Mouse (Mus musculus): ENCODE data around the gene Sobp. TPM values are rescaled to one million over a fixed set of nuclear protein-coding genes. Genes with fewer than 3 reads are reported as not detected.
A peak's percentile ranks its signal among the peaks of the same experiment; 100 is the strongest.

Gene Sobp
- polyA plus RNA-seq, 1 experiment: 1.8 TPM

DNA sequence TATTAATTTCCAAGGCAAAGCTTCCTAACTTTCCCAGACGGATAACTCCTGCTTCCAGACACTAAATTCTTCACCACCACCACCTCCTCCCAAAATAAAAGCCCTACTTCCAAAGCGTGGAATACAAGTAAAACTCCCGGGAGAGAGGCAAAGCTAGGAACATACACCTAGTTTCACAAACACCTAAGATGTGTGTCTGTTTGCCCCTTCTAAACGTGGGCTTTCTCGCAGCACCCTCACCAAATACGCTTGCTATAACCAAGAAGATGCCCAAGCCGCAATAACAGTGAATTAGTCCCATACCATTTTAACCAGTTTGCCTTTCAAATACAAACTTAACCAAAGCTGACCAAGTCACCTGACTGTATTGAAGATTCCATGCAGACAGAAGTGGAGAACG, 1.8 kb downstream of the Sobp start:
- TF ChIP-seq CTCF (IDR thresholded peaks at IDR 0.05; ENCODE audit: control insufficient read depth, insufficient read depth, insufficient replicate concordance, low read depth, low read length) (no peak), POLR2A (IDR thresholded peaks at IDR 0.05; ENCODE audit: control insufficient read depth, low read depth, low read length) (no peak)
- H3K27me3 ChIP-seq (ENCODE audit: control insufficient read depth, insufficient read depth, low read length): no peaks in the 10 kb centered on the region; the same call in none of the 2 replicates
- peak overlapping the region; percentile 14; the same call in 1 of the 2 replicates for H3K4me3 ChIP-seq (ENCODE audit: control insufficient read depth, low read depth, low read length)
- H3K4me1 ChIP-seq (ENCODE audit: control insufficient read depth, insufficient read depth, low read length): peaks cover 5% of the 10 kb centered on the region
- no peak overlapping the region for H3K27ac ChIP-seq (ENCODE audit: control insufficient read depth, insufficient read depth, low read depth, low read length)
- no peaks in the 10 kb centered on the region for H3K36me3 ChIP-seq (ENCODE audit: control insufficient read depth, insufficient read depth, low read length)

DNA sequence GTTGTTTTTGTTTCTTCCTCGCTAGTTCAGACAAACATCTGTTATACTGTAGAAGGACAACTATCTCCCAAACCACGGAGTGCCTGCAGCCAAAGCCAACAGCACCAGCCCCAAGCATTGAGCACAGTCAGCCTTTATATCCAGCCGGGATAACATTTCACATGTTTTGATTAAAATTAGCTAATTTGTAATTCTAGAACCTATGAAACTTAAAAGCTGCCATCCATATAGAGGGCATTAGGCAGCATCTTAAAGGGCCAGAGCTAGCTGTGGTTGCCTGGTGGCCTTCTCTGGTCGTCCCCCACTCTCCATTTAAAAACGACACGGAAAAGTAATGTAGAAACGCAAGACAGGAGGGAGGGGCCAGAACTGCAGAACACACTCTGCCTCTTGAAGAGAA, 2.3 kb downstream of the Sobp start:
- Histone ChIP-seq H3K4me3 (ENCODE audit: control insufficient read depth, low read depth, low read length) (no peak overlapping the region), H3K36me3 (ENCODE audit: control insufficient read depth, insufficient read depth, low read length) (no peaks in the 10 kb centered on the region), H3K27ac (ENCODE audit: control insufficient read depth, insufficient read depth, low read depth, low read length) (no peak overlapping the region), H3K27me3 (ENCODE audit: control insufficient read depth, insufficient read depth, low read length) (no peaks in the 10 kb centered on the region; the same call in none of the 2 replicates), H3K4me1 (ENCODE audit: control insufficient read depth, insufficient read depth, low read length) (peaks cover 5% of the 10 kb centered on the region)
- TF ChIP-seq CTCF (IDR thresholded peaks at IDR 0.05; ENCODE audit: control insufficient read depth, insufficient read depth, insufficient replicate concordance, low read depth, low read length) (no peak), POLR2A (IDR thresholded peaks at IDR 0.05; ENCODE audit: control insufficient read depth, low read depth, low read length) (no peak)

DNA sequence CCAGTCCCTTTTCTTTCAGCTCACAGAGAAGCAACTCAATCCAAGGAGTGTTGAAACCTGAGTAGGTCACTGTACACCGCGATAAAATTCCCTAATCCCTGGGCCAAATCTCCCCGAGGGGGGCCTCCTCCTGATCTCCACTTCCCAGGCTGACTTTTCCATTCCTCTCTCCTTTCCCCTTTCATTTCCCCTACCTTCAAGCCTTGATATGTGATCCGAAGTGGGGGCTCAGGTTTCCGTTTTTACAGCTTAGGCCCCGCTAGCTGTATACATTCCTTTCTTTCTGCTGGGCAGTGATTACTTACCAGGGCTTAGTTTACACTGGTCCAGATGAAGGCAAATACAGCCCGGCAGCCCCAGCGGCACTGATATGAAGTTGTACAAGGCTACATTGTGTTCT, 3.2 kb downstream of the Sobp start:
- no peak for TF ChIP-seq CTCF (IDR thresholded peaks at IDR 0.05; ENCODE audit: control insufficient read depth, insufficient read depth, insufficient replicate concordance, low read depth, low read length)
- no peak for TF ChIP-seq POLR2A (IDR thresholded peaks at IDR 0.05; ENCODE audit: control insufficient read depth, low read depth, low read length)
- Histone ChIP-seq H3K4me1 (ENCODE audit: control insufficient read depth, insufficient read depth, low read length) (peaks cover 5% of the 10 kb centered on the region), H3K4me3 (ENCODE audit: control insufficient read depth, low read depth, low read length) (no peak overlapping the region), H3K27ac (ENCODE audit: control insufficient read depth, insufficient read depth, low read depth, low read length) (no peak overlapping the region), H3K36me3 (ENCODE audit: control insufficient read depth, insufficient read depth, low read length) (no peaks in the 10 kb centered on the region), H3K27me3 (ENCODE audit: control insufficient read depth, insufficient read depth, low read length) (no peaks in the 10 kb centered on the region; the same call in none of the 2 replicates)

DNA sequence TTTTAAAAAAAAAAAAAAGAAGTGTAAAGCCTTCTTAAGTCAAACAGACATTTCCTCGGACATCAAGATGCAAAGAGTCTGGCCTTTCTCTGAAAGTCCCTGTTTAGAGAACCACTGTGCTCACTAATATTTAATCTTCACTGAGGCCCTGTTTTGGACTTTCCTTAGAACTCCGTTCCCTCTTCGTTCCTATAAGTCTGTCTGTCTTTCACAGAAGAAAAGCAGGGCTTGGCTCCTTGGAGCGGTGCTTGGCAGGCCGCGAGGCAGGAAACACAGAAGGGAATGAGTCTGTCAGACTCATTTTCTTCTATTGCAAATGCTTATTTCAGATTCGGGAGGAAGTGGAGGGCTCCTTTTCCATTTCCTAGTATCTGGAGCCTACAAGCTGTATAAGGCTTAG, 5.5 kb downstream of the Sobp start:
- no peaks in the 10 kb centered on the region; the same call in 1 of the 2 replicates for H3K27me3 ChIP-seq (ENCODE audit: control insufficient read depth, insufficient read depth, low read length)
- H3K4me1 ChIP-seq (ENCODE audit: control insufficient read depth, insufficient read depth, low read length): no peaks in the 10 kb centered on the region; the same call in 1 of the 2 replicates
- no peaks in the 10 kb centered on the region for H3K36me3 ChIP-seq (ENCODE audit: control insufficient read depth, insufficient read depth, low read length)
- no peak for TF ChIP-seq CTCF (IDR thresholded peaks at IDR 0.05; ENCODE audit: control insufficient read depth, insufficient read depth, insufficient replicate concordance, low read depth, low read length)
- no peak for TF ChIP-seq POLR2A (IDR thresholded peaks at IDR 0.05; ENCODE audit: control insufficient read depth, low read depth, low read length)
- H3K27ac ChIP-seq (ENCODE audit: control insufficient read depth, insufficient read depth, low read depth, low read length): no peak overlapping the region
- no peak overlapping the region for H3K4me3 ChIP-seq (ENCODE audit: control insufficient read depth, low read depth, low read length)

DNA sequence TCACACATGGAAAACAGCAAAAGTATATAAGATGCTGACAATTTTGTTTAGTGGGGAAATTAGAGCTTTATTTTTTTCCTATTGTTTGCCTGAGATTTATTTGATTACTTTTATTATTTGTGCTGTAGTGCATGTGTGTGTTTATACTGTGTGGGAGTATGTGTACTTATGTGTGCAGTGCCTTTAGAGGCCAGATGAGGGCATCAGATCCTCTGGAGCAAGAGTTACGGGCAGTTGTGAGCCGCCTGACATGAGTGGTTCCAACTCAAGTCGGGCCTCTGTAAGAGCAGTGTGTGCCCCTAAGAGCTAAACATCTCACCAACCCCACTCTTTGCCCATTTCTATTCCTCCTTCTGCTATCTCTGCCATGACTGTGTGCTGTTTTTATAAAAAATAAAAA, 7.5 kb downstream of the Sobp start:
- Histone ChIP-seq H3K27me3 (ENCODE audit: control insufficient read depth, insufficient read depth, low read length) (no peaks in the 10 kb centered on the region), H3K27ac (ENCODE audit: control insufficient read depth, insufficient read depth, low read depth, low read length) (no peak overlapping the region), H3K36me3 (ENCODE audit: control insufficient read depth, insufficient read depth, low read length) (no peaks in the 10 kb centered on the region), H3K4me3 (ENCODE audit: control insufficient read depth, low read depth, low read length) (no peak overlapping the region), H3K4me1 (ENCODE audit: control insufficient read depth, insufficient read depth, low read length) (no peaks in the 10 kb centered on the region)
- no peak for TF ChIP-seq CTCF (IDR thresholded peaks at IDR 0.05; ENCODE audit: control insufficient read depth, insufficient read depth, insufficient replicate concordance, low read depth, low read length)
- TF ChIP-seq POLR2A (IDR thresholded peaks at IDR 0.05; ENCODE audit: control insufficient read depth, low read depth, low read length): no peak

DNA sequence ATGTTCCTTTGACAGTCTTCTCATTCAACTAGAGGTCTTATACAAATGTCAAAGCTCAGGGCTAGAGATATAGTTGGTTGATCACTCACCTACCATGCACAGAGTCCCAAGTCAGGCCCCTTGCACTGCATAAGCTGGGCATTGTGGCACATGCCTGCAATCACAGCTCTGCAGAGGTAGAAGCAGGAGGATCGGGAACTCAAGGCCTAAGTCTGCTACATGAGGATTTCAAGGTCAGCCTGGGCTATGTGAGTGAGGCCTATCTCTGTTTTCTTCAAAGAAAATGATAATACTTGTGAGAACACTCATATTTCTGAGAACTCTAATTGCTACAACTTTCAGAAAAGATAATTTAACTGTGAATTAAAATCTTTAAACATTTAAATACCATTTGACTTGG, 8.2 kb downstream of the Sobp start:
- Histone ChIP-seq H3K27ac (ENCODE audit: control insufficient read depth, insufficient read depth, low read depth, low read length) (no peak overlapping the region), H3K27me3 (ENCODE audit: control insufficient read depth, insufficient read depth, low read length) (no peaks in the 10 kb centered on the region), H3K4me3 (ENCODE audit: control insufficient read depth, low read depth, low read length) (no peak overlapping the region), H3K36me3 (ENCODE audit: control insufficient read depth, insufficient read depth, low read length) (no peaks in the 10 kb centered on the region), H3K4me1 (ENCODE audit: control insufficient read depth, insufficient read depth, low read length) (no peaks in the 10 kb centered on the region)
- TF ChIP-seq CTCF (IDR thresholded peaks at IDR 0.05; ENCODE audit: control insufficient read depth, insufficient read depth, insufficient replicate concordance, low read depth, low read length) (no peak), POLR2A (IDR thresholded peaks at IDR 0.05; ENCODE audit: control insufficient read depth, low read depth, low read length) (no peak)

DNA sequence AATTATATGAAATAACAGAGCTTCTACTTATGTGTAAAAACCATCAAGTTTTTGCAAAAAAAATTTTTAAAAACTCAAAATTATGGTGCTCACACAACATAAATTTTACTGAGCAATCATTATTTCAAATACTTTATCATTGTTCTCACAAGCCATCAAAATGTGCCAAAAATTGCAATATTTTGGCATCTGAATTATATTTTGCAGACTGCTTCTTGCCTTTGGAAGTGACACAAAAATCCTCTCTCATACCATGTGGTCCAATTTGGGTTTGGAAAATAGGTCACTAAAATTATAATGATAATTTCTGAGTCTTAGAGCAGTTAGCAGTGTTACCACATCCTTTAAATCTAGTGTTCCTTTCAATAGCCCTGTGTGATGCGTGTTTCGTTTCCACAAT, 9.9 kb downstream of the Sobp start:
- no peak overlapping the region for H3K27ac ChIP-seq (ENCODE audit: control insufficient read depth, insufficient read depth, low read depth, low read length)
- no peak for TF ChIP-seq POLR2A (IDR thresholded peaks at IDR 0.05; ENCODE audit: control insufficient read depth, low read depth, low read length)
- no peak for TF ChIP-seq CTCF (IDR thresholded peaks at IDR 0.05; ENCODE audit: control insufficient read depth, insufficient read depth, insufficient replicate concordance, low read depth, low read length)
- no peaks in the 10 kb centered on the region for H3K4me1 ChIP-seq (ENCODE audit: control insufficient read depth, insufficient read depth, low read length)
- H3K27me3 ChIP-seq (ENCODE audit: control insufficient read depth, insufficient read depth, low read length): no peaks in the 10 kb centered on the region
- H3K36me3 ChIP-seq (ENCODE audit: control insufficient read depth, insufficient read depth, low read length): no peaks in the 10 kb centered on the region
- no peak overlapping the region for H3K4me3 ChIP-seq (ENCODE audit: control insufficient read depth, low read depth, low read length)

DNA sequence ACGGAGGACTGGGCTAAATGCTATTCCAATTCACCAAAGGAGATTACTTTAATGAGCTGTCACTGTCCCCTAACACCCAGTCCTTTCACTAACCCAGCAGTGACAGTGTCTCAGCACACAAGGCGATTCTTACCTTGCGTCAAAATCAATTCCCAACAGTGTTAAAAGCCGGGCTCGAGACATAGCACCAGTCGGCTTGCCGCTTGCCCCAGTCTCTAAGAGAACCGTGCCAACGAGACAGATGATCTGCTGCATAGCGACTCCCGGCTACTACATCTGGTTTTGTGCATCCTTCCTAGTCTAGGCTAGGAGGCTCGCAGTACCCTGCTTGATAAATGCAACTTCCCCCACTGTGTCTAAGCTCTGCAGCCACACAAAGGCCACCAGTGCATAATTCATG, 12.0 kb downstream of the Sobp start:
- Histone ChIP-seq H3K27ac (ENCODE audit: control insufficient read depth, insufficient read depth, low read depth, low read length) (no peak overlapping the region), H3K4me3 (ENCODE audit: control insufficient read depth, low read depth, low read length) (no peak overlapping the region), H3K27me3 (ENCODE audit: control insufficient read depth, insufficient read depth, low read length) (no peaks in the 10 kb centered on the region), H3K4me1 (ENCODE audit: control insufficient read depth, insufficient read depth, low read length) (no peaks in the 10 kb centered on the region), H3K36me3 (ENCODE audit: control insufficient read depth, insufficient read depth, low read length) (no peaks in the 10 kb centered on the region)
- TF ChIP-seq CTCF (IDR thresholded peaks at IDR 0.05; ENCODE audit: control insufficient read depth, insufficient read depth, insufficient replicate concordance, low read depth, low read length) (no peak), POLR2A (IDR thresholded peaks at IDR 0.05; ENCODE audit: control insufficient read depth, low read depth, low read length) (no peak)

Data from testis, adult 2 months (tissue).